Mouse (Mus musculus) embryonic facial prominence, embryonic 15.5 days (tissue): Measurements from ENCODE around the gene Pbld2. TPM values are rescaled to one million over a fixed set of nuclear protein-coding genes. Genes with fewer than 3 reads are reported as not detected.

Experiments used
- ATAC-seq: fragments of 200-750 bp; cut with Nextera tagmentation; 2 replicates; pipeline ENCODE4 v1.8.0; 2017; ENCODE audit warnings: low read depth, moderate TSS enrichment; ENCODE audit not compliant: insufficient number of reproducible peaks, low FRiP score, low TSS enrichment
- H3K27ac ChIP-seq: fragments of 300-500 bp; sonication (generic); replicated peaks from 2 replicates; pipeline ENCODE4 v1.5.1; 2015; ENCODE audit warnings: mild to moderate bottlenecking, inconsistent platforms
- H3K27me3 ChIP-seq: fragments of 300-500 bp; sonication (generic); 2 replicates; pipeline ENCODE4 v1.6.1; 2015; ENCODE audit warnings: inconsistent platforms
- H3K36me3 ChIP-seq: fragments of 300-500 bp; sonication (generic); 2 replicates; pipeline ENCODE4 v1.6.1; 2015; ENCODE audit warnings: mild to moderate bottlenecking, inconsistent platforms
- H3K4me1 ChIP-seq: fragments of 300-500 bp; sonication (generic); 2 replicates; pipeline ENCODE4 v1.6.1; 2015; ENCODE audit warnings: inconsistent platforms
- H3K4me2 ChIP-seq: fragments of 300-500 bp; sonication (generic); replicated peaks from 2 replicates; pipeline ENCODE4 v1.6.1; 2015; ENCODE audit warnings: mild to moderate bottlenecking, inconsistent platforms
- H3K4me3 ChIP-seq: fragments of 300-500 bp; sonication (generic); replicated peaks from 2 replicates; pipeline ENCODE4 v1.5.1; 2015; ENCODE audit warnings: mild to moderate bottlenecking, inconsistent platforms
- H3K9ac ChIP-seq: fragments of 300-500 bp; sonication (generic); 2 replicates; pipeline ENCODE4 v1.6.1; 2015; ENCODE audit warnings: inconsistent platforms
- H3K9me3 ChIP-seq: fragments of 300-500 bp; sonication (generic); replicated peaks from 2 replicates; pipeline ENCODE4 v1.6.1; 2016; ENCODE audit warnings: inconsistent platforms
- whole genome bisulfite sequencing: fragments of 180-500 bp; shearing (Covaris S2); methylation state at CpG from one replicate; pipeline ENCODE4 v1.1.7; 2015; 5-methylcytosine and 5-hydroxymethylcytosine counted together
- polyA plus RNA-seq: library from polyadenylated mRNA; unstranded; fragments of >200 nt; fragmentation: Nextera tagmentation; extraction: Ambion mirVana; gene quantifications from 2 replicates; pipeline ENCODE4 v1.2.1, GENCODE M21; 2015

Gene Pbld2
- polyA plus RNA-seq, result 0.62 and 1.3 TPM in 2 replicates

GRCm38 (mm10) chr10:63023749-63024579 lies at the start of gene Pbld2, which contains the start of gene Hnrnph3:
Pbld2 (plus strand) TSS chr10:63024315.
Hnrnph3 (minus strand) TSS chr10:63024217.
- Histone ChIP-seq H3K27me3 (no peaks in the 10 kb centered on the region), H3K4me2 (peak within 1 kb of the TSS; percentile 63), H3K9me3 (no peaks in the 10 kb centered on the region), H3K36me3 (no peaks in the 10 kb centered on the region), H3K9ac (peak within 1 kb of the TSS; percentile 89), H3K4me1 (peaks cover 34% of the 10 kb centered on the region), H3K27ac (peak within 1 kb of the TSS; percentile 100), H3K4me3 (peak within 1 kb of the TSS; percentile 74)
- under 1% methylated on average over 68 of the region's 69 CpGs for WGBS
- ATAC-seq, result peak; percentile 97

- H3K9me3 ChIP-seq, result no peaks in the 10 kb centered on the region
- WGBS, result 6% methylated on average over 10 of the region's 10 CpGs
- H3K4me2 ChIP-seq, result peak overlapping the region; percentile 67
- H3K27ac ChIP-seq, result no peak overlapping the region
- no peak for ATAC-seq
- no peaks in the 10 kb centered on the region for H3K27me3 ChIP-seq
- H3K9ac ChIP-seq, result peak overlapping the region; percentile 87; the same call in 1 of the 2 replicates
- peaks cover 5% of the 10 kb centered on the region; the same call in 1 of the 2 replicates for H3K4me1 ChIP-seq
- peaks cover 16% of the 10 kb centered on the region for H3K36me3 ChIP-seq
- H3K4me3 ChIP-seq, result peak overlapping the region; percentile 97
Observed at GRCm38 (mm10) chr10:62979667-62980038, 44.5 kb upstream of the Pbld2 start.

DNA sequence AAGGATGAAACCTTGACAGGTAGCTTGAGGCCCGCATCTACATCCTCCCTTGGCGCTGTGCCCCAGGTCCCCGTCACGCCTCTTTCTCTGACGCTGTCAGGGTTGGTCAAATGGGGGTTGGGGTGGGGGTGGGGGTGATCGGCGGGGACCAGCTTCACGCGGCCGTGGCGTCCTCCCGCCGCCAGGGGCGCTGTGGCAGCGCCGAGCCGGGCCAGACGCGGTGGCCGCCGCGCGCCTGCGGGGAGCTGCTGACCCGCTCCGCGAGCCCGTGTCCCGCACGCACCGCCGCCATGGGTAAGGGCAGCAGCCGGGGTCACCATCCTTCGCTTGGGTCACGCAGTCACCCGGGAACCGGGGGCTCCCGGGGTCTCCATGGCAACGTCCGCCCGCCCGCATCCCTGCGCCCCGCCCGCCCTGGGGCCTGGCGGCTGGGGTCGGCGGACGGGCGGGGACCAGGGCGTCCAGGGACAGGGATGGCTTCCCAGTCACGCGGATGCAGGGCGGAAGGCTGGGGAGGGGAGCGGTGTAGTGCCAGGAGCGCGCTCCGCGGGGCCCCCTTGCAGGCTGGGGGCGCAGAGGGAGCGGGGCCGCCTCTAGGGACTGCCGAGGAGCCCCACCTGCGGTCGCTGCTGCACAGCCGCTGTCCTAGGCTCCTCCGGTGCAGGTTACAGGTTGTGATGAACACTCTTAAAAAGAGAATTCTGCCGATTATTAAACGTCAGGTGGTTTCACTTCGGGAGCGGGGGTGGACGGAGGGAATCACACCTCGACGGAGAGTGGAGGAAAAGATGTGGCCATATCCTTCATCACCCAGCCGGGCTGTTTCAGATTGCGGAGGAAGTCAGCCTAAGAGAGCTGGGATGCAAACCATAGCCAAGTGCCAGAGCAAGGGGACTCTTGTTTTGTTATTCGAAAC lies 43.8 kb upstream of the Pbld2 start, which contains the start of gene Rufy2:
Gene Rufy2, plus strand, starts transcription at position 185 of the 916 bp plus-strand sequence.
- no peaks in the 10 kb centered on the region for H3K27me3 ChIP-seq
- peaks cover 5% of the 10 kb centered on the region; the same call in 1 of the 2 replicates for H3K4me1 ChIP-seq
- peaks cover 22% of the 10 kb centered on the region for H3K36me3 ChIP-seq
- no peaks in the 10 kb centered on the region for H3K9me3 ChIP-seq
- peak; percentile 89 for ATAC-seq
- peak within 1 kb of the TSS; percentile 65 for H3K27ac ChIP-seq
- peak within 1 kb of the TSS; percentile 97 for H3K4me3 ChIP-seq
- WGBS, result under 1% methylated on average over 76 of the region's 77 CpGs
- H3K4me2 ChIP-seq, result peak within 1 kb of the TSS; percentile 67
- peak within 1 kb of the TSS; percentile 87 for H3K9ac ChIP-seq

GRCm38 (mm10) chr10:62984072-62984471 lies 40.0 kb upstream of the Pbld2 start:
- H3K36me3 ChIP-seq, result peaks cover 42% of the 10 kb centered on the region

GRCm38 (mm10) chr10:62984495-62984894 lies 39.6 kb upstream of the Pbld2 start:
- Histone ChIP-seq H3K4me1 (peaks cover 5% of the 10 kb centered on the region; the same call in 1 of the 2 replicates), H3K27me3 (no peaks in the 10 kb centered on the region), H3K27ac (no peak overlapping the region), H3K9ac (no peak overlapping the region), H3K4me2 (no peak overlapping the region), H3K4me3 (no peak overlapping the region), H3K9me3 (no peaks in the 10 kb centered on the region), H3K36me3 (peaks cover 46% of the 10 kb centered on the region)
- WGBS, result 93% methylated on average over 6 of the region's 6 CpGs
- no peak for ATAC-seq

More at GRCm38 (mm10) chr10:62984072-62984471, 40.0 kb upstream of the Pbld2 start:
- H3K4me2 ChIP-seq, result no peak overlapping the region
- ATAC-seq, result no peak
- H3K9me3 ChIP-seq, result no peaks in the 10 kb centered on the region
- H3K4me3 ChIP-seq, result no peak overlapping the region
- H3K9ac ChIP-seq, result no peak overlapping the region
- no peak overlapping the region for H3K27ac ChIP-seq
- 92% methylated on average over 11 of the region's 11 CpGs for WGBS
- H3K27me3 ChIP-seq, result no peaks in the 10 kb centered on the region
- H3K4me1 ChIP-seq, result peaks cover 5% of the 10 kb centered on the region; the same call in 1 of the 2 replicates

GRCm38 (mm10) chr10:62987341-62987740 lies 36.8 kb upstream of the Pbld2 start:
- 27% methylated on average over 3 of the region's 3 CpGs for WGBS
- H3K4me3 ChIP-seq, result no peak overlapping the region
- no peak overlapping the region for H3K4me2 ChIP-seq
- H3K9me3 ChIP-seq, result no peaks in the 10 kb centered on the region
- no peak overlapping the region for H3K27ac ChIP-seq
- no peak overlapping the region for H3K9ac ChIP-seq
- 0 out of 2 replicates have a peak, but pooled peaks have one; percentile 19 for ATAC-seq
- H3K4me1 ChIP-seq, result no peaks in the 10 kb centered on the region
- H3K36me3 ChIP-seq, result peaks cover 73% of the 10 kb centered on the region
- no peaks in the 10 kb centered on the region for H3K27me3 ChIP-seq

- H3K4me1 ChIP-seq, result no peaks in the 10 kb centered on the region
- H3K9me3 ChIP-seq, result no peaks in the 10 kb centered on the region
- H3K27me3 ChIP-seq, result no peaks in the 10 kb centered on the region
- 88% methylated on average over 15 of the region's 15 CpGs for WGBS
- H3K4me2 ChIP-seq, result no peak overlapping the region
- H3K4me3 ChIP-seq, result no peak overlapping the region
- H3K27ac ChIP-seq, result no peak overlapping the region
- peaks cover 80% of the 10 kb centered on the region for H3K36me3 ChIP-seq
- H3K9ac ChIP-seq, result no peak overlapping the region
- ATAC-seq, result no peak
Observed at GRCm38 (mm10) chr10:62990636-62991035, 33.5 kb upstream of the Pbld2 start.

- WGBS, result 82% methylated on average over 4 of the region's 9 CpGs
Observed at GRCm38 (mm10) chr10:62993991-62994390, 30.1 kb upstream of the Pbld2 start.

GRCm38 (mm10) chr10:63000584-63000983 lies 23.5 kb upstream of the Pbld2 start:
- H3K4me3 ChIP-seq, result no peak overlapping the region
- H3K9me3 ChIP-seq, result no peaks in the 10 kb centered on the region
- no peak overlapping the region for H3K9ac ChIP-seq
- H3K4me1 ChIP-seq, result no peaks in the 10 kb centered on the region
- no peaks in the 10 kb centered on the region for H3K27me3 ChIP-seq
- H3K4me2 ChIP-seq, result no peak overlapping the region
- 66% methylated on average over 9 of the region's 9 CpGs for WGBS
- peaks cover 91% of the 10 kb centered on the region for H3K36me3 ChIP-seq
- no peak overlapping the region for H3K27ac ChIP-seq
- ATAC-seq, result no peak

More at GRCm38 (mm10) chr10:62993991-62994390, 30.1 kb upstream of the Pbld2 start:
- no peak for ATAC-seq
- Histone ChIP-seq H3K4me3 (no peak overlapping the region), H3K4me1 (no peaks in the 10 kb centered on the region), H3K36me3 (peaks cover 92% of the 10 kb centered on the region), H3K27ac (no peak overlapping the region), H3K4me2 (no peak overlapping the region), H3K9me3 (no peaks in the 10 kb centered on the region), H3K27me3 (no peaks in the 10 kb centered on the region), H3K9ac (no peak overlapping the region)

DNA sequence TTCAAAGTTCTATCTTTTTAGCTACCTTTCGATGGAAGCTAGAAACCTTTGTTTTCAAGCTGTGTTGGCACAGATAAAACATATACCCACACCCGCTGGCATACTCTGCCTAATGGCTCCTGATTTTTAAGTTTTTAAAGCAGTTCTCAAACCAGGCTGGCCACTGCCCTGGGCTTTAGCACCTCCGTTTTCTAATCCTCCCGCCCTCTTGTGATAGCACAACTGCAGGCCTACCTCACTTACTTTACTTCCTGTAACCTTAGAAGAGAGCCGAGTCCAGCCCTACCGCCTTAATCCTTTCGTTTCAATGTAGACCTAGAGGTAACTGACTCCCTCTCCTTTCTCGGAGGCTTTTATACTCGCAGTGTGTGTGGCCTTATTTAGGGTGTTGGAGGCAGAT lies 20.9 kb upstream of the Pbld2 start:
- H3K36me3 ChIP-seq, result peaks cover 87% of the 10 kb centered on the region
- no peak overlapping the region for H3K4me3 ChIP-seq
- H3K27ac ChIP-seq, result no peak overlapping the region
- no peak overlapping the region for H3K4me2 ChIP-seq
- H3K9ac ChIP-seq, result no peak overlapping the region
- no peaks in the 10 kb centered on the region for H3K9me3 ChIP-seq
- 65% methylated on average over 9 of the region's 9 CpGs for WGBS
- H3K4me1 ChIP-seq, result no peaks in the 10 kb centered on the region
- H3K27me3 ChIP-seq, result no peaks in the 10 kb centered on the region
- no peak for ATAC-seq

DNA sequence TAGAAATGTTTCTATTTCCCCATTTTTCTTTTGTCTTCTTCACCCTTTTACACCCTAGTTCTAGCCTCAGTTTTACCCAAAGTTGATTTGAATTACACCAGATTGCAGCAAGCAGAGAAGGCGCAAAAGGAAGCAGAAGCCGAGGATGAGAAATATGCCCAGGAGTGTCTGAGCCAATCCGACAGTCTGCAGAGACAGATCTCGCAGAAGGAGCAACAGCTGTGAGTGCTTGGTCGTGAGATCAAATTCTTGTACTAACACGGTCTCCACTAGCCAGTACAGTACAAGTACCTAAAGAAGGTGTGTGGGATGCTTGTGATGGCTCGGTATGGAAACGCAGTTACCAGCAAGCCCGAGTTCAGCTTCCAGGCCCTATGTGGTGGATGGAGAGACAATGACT lies 19.6 kb upstream of the Pbld2 start:
- Histone ChIP-seq H3K4me1 (no peaks in the 10 kb centered on the region), H3K9me3 (no peaks in the 10 kb centered on the region), H3K36me3 (peaks cover 83% of the 10 kb centered on the region), H3K4me2 (no peak overlapping the region), H3K9ac (no peak overlapping the region), H3K27me3 (no peaks in the 10 kb centered on the region), H3K27ac (no peak overlapping the region), H3K4me3 (no peak overlapping the region)
- 86% methylated on average over 9 of the region's 9 CpGs for WGBS
- ATAC-seq, result no peak
